Mouse (Mus musculus): ENCODE data around the gene Gng12. TPM values are rescaled to one million over a fixed set of nuclear protein-coding genes. Genes with fewer than 3 reads are reported as not detected.
"Not testable (repeated sequence)": the region's sequence is repeated elsewhere in the genome, so short reads cannot be mapped to it uniquely, and the experiment has no call there.

Gene Gng12
- polyA plus RNA-seq, 1 experiment from 2014 or later: 109 TPM

GRCm38 (mm10) chr6:67009888-67010287, 113.7 kb downstream of the Gng12 start:
- Histone ChIP-seq H3K4me2 (no peak overlapping the region), H3K4me1 (0 out of 2 replicates have a peak, but pooled peaks cover 4% of the 10 kb centered on the region), H3K27me3 (no peaks in the 10 kb centered on the region), H3K36me3 (no peaks in the 10 kb centered on the region), H3K4me3 (no peak overlapping the region), H3K9me3 (no peaks in the 10 kb centered on the region), H3K27ac (no peak overlapping the region), H3K9ac (no peak overlapping the region)
- 86% methylated on average over 3 of the region's 3 CpGs for WGBS
- no peak for ATAC-seq (ENCODE audit: insufficient number of reproducible peaks, low FRiP score, low TSS enrichment, low read depth)

GRCm38 (mm10) chr6:67010370-67011216, 114.4 kb downstream of the Gng12 start:
- WGBS: 52% methylated on average over 7 of the region's 7 CpGs
- Histone ChIP-seq H3K4me1 (peaks cover 8% of the 10 kb centered on the region), H3K27ac (no peak overlapping the region), H3K9ac (no peak overlapping the region), H3K36me3 (no peaks in the 10 kb centered on the region), H3K27me3 (no peaks in the 10 kb centered on the region), H3K9me3 (no peaks in the 10 kb centered on the region), H3K4me2 (no peak overlapping the region), H3K4me3 (no peak overlapping the region)
- no peak for ATAC-seq (ENCODE audit: insufficient number of reproducible peaks, low FRiP score, low TSS enrichment, low read depth)

- no peak for ATAC-seq (ENCODE audit: insufficient number of reproducible peaks, low FRiP score, low TSS enrichment, low read depth)
- H3K27ac ChIP-seq: no peak overlapping the region
- no peak overlapping the region for H3K9ac ChIP-seq
- no peaks in the 10 kb centered on the region for H3K9me3 ChIP-seq
- H3K4me2 ChIP-seq: no peak overlapping the region
- H3K4me3 ChIP-seq: no peak overlapping the region
- H3K36me3 ChIP-seq: no peaks in the 10 kb centered on the region
- peaks cover 14% of the 10 kb centered on the region for H3K4me1 ChIP-seq
- H3K27me3 ChIP-seq: no peaks in the 10 kb centered on the region
Measured at GRCm38 (mm10) chr6:67011217-67011518, 115.0 kb downstream of the Gng12 start.

- no peak overlapping the region for H3K4me3 ChIP-seq
- H3K36me3 ChIP-seq: no peaks in the 10 kb centered on the region
- H3K9me3 ChIP-seq: no peaks in the 10 kb centered on the region
- no peak overlapping the region for H3K4me2 ChIP-seq
- no peaks in the 10 kb centered on the region for H3K27me3 ChIP-seq
- WGBS: 89% methylated on average over 6 of the region's 6 CpGs
- no peak overlapping the region for H3K9ac ChIP-seq
- H3K27ac ChIP-seq: no peak overlapping the region
- no peak for ATAC-seq (ENCODE audit: insufficient number of reproducible peaks, low FRiP score, low TSS enrichment, low read depth)
- H3K4me1 ChIP-seq: peaks cover 17% of the 10 kb centered on the region
Measured at GRCm38 (mm10) chr6:67013293-67013948, 117.2 kb downstream of the Gng12 start.

- Histone ChIP-seq H3K4me2 (no peak overlapping the region), H3K4me3 (no peak overlapping the region), H3K4me1 (peaks cover 17% of the 10 kb centered on the region), H3K9me3 (no peaks in the 10 kb centered on the region), H3K27ac (no peak overlapping the region), H3K9ac (no peak overlapping the region), H3K27me3 (no peaks in the 10 kb centered on the region), H3K36me3 (no peaks in the 10 kb centered on the region)
- 88% methylated on average over 9 of the region's 9 CpGs for WGBS
- ATAC-seq (ENCODE audit: insufficient number of reproducible peaks, low FRiP score, low TSS enrichment, low read depth): no peak
Measured at GRCm38 (mm10) chr6:67013949-67014678, 117.9 kb downstream of the Gng12 start.

- WGBS: 89% methylated on average over 1 of the region's 1 CpGs
- peaks cover 17% of the 10 kb centered on the region for H3K4me1 ChIP-seq
- H3K9ac ChIP-seq: no peak overlapping the region
- H3K27me3 ChIP-seq: no peaks in the 10 kb centered on the region
- no peaks in the 10 kb centered on the region for H3K9me3 ChIP-seq
- H3K4me3 ChIP-seq: no peak overlapping the region
- ATAC-seq (ENCODE audit: insufficient number of reproducible peaks, low FRiP score, low TSS enrichment, low read depth): no peak
- H3K36me3 ChIP-seq: no peaks in the 10 kb centered on the region
- H3K27ac ChIP-seq: no peak overlapping the region
- no peak overlapping the region for H3K4me2 ChIP-seq
Measured at GRCm38 (mm10) chr6:67014679-67015075, 118.5 kb downstream of the Gng12 start.

- Histone ChIP-seq H3K27me3 (no peaks in the 10 kb centered on the region), H3K9me3 (no peaks in the 10 kb centered on the region), H3K9ac (no peak overlapping the region), H3K36me3 (no peaks in the 10 kb centered on the region), H3K27ac (no peak overlapping the region), H3K4me1 (peaks cover 17% of the 10 kb centered on the region), H3K4me3 (no peak overlapping the region), H3K4me2 (no peak overlapping the region)
- ATAC-seq (ENCODE audit: insufficient number of reproducible peaks, low FRiP score, low TSS enrichment, low read depth): no peak
- WGBS: 28% methylated on average over 8 of the region's 8 CpGs
Measured at GRCm38 (mm10) chr6:67015739-67016519, 119.7 kb downstream of the Gng12 start.

GRCm38 (mm10) chr6:67016520-67017111, 120.4 kb downstream of the Gng12 start:
- H3K9ac ChIP-seq: no peak overlapping the region
- no peak overlapping the region for H3K27ac ChIP-seq
- no peak for ATAC-seq (ENCODE audit: insufficient number of reproducible peaks, low FRiP score, low TSS enrichment, low read depth)
- no peak overlapping the region for H3K4me3 ChIP-seq
- no peaks in the 10 kb centered on the region for H3K9me3 ChIP-seq
- H3K4me2 ChIP-seq: no peak overlapping the region
- H3K27me3 ChIP-seq: no peaks in the 10 kb centered on the region
- no peaks in the 10 kb centered on the region for H3K36me3 ChIP-seq
- peaks cover 17% of the 10 kb centered on the region for H3K4me1 ChIP-seq
- WGBS: 42% methylated on average over 7 of the region's 7 CpGs

- 55% methylated on average over 4 of the region's 4 CpGs for WGBS
- Histone ChIP-seq H3K9ac (no peak overlapping the region), H3K9me3 (no peaks in the 10 kb centered on the region), H3K4me1 (peaks cover 17% of the 10 kb centered on the region), H3K27me3 (no peaks in the 10 kb centered on the region), H3K36me3 (no peaks in the 10 kb centered on the region), H3K27ac (no peak overlapping the region), H3K4me2 (no peak overlapping the region), H3K4me3 (no peak overlapping the region)
- ATAC-seq (ENCODE audit: insufficient number of reproducible peaks, low FRiP score, low TSS enrichment, low read depth): no peak
Measured at GRCm38 (mm10) chr6:67018365-67018764, 122.2 kb downstream of the Gng12 start.

- not testable (repeated sequence) for H3K4me3 ChIP-seq; H3K27ac ChIP-seq; ATAC-seq (ENCODE audit: insufficient number of reproducible peaks, low FRiP score, low TSS enrichment, low read depth); H3K4me2 ChIP-seq; H3K36me3 ChIP-seq; H3K9ac ChIP-seq; H3K27me3 ChIP-seq; H3K9me3 ChIP-seq
- WGBS: 70% methylated on average over 7 of the region's 7 CpGs
- H3K4me1 ChIP-seq: peaks cover 13% of the 10 kb centered on the region
Measured at GRCm38 (mm10) chr6:67019001-67019400, 122.8 kb downstream of the Gng12 start.

- Histone ChIP-seq H3K36me3 (no peaks in the 10 kb centered on the region), H3K9me3 (no peaks in the 10 kb centered on the region), H3K27ac (no peak overlapping the region), H3K4me2 (no peak overlapping the region), H3K4me1 (0 out of 2 replicates have a peak, but pooled peaks cover 1% of the 10 kb centered on the region), H3K4me3 (no peak overlapping the region), H3K9ac (no peak overlapping the region), H3K27me3 (no peaks in the 10 kb centered on the region)
- ATAC-seq (ENCODE audit: insufficient number of reproducible peaks, low FRiP score, low TSS enrichment, low read depth): no peak
- 81% methylated on average over 5 of the region's 5 CpGs for WGBS
Measured at GRCm38 (mm10) chr6:67021308-67021707, 125.1 kb downstream of the Gng12 start.
